Mouse (Mus musculus): ENCODE results near the gene Srpr. TPM values are rescaled to one million over a fixed set of nuclear protein-coding genes. Genes with fewer than 3 reads are reported as not detected.

Srpr gene
- polyA plus RNA-seq, 1 experiment from 2014 or later = 100 TPM

DNA sequence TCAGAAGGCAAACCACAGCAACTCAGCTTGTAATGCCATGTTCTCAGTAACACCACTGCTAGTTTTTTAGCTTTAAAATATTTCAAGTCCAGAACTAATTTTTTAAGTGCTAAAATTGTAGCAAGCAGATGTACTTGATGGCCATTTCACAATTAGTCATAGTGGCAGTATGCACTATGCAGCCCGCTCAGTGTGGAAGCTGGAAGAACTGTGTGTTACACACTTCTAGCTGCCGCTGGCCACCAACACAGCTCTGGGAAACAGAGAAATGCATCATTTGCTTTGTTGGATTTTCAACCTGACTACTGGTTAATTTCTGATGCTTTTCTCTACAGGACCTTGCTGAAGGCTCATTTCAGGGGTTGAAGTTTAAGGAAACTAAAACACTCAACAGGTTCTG lies 47.4 kb downstream of the Srpr start:
- TF ChIP-seq CTCF (IDR thresholded peaks at IDR 0.05) = no peak
- CTCF ChIA-PET = interaction anchor here (2.0 kb wide), 1 partner anchor 10 kb away, joined by 6 read pairs; no protein-coding TSS in a partner anchor

DNA sequence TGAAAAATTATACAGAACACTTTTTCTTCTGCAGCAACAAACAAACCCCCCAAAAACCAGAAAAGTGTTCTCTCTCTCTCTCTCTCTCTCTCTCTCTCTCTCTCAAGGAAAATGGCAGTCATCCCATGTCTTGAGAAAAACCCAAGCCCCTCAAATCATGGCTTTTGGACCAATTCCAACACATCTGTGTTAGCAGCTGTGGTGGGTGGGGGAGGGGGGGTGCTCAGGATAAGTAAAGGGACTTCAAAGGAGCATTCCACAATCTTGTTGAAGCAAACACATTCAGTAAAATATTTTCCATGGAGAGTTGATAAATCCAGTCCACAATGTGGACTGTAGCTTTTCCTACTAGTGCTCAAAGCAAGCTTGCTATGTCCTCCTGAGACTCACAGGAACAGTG lies 49.5 kb downstream of the Srpr start:
- POLR2A ChIA-PET = interaction anchor here (0.7 to 1.0 kb wide), 2 partner anchors 12 to 126 kb away, joined by 3 read pairs; no protein-coding TSS in a partner anchor
- in situ Hi-C loops (cut with MboI; ENCODE audit: low pct_unique_long_range_greater_than_20kb) = no loop called here

More for the DNA sequence above, 47.4 kb downstream of the Srpr start:
- no peak for DNase-seq (ENCODE audit: low read depth, low spot score)
- ATAC-seq = no peak
- in situ Hi-C loops (cut with MboI; ENCODE audit: low pct_unique_long_range_greater_than_20kb) = no loop called here
- POLR2A ChIA-PET = no interaction called here
- no peaks in the 10 kb centered on the region for H3K27me3 ChIP-seq

DNA sequence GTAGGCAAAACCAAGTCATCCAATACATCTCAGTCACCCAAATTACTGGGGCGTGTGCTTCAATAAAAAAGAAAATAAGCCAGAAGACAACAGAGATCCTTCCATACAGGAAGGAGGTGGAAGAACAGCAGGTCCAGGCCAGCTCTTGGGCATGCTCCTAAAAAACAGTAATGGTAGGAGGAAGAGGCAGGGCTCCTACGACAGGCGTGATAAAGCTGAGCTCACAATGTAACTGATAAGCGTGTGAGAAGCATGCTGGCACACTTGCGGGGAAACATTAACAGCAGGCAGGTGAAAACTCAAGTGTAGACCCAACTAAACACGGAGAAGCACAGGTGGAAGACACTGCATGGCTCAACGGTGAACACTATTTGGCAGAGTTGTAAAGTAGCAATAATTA lies 57.4 kb downstream of the Srpr start:
- TF ChIP-seq CTCF (IDR thresholded peaks at IDR 0.05) = no peak

More for the DNA sequence above, 49.5 kb downstream of the Srpr start:
- DNase-seq (ENCODE audit: low read depth, low spot score) = no peak
- no peaks in the 10 kb centered on the region for H3K27me3 ChIP-seq
- CTCF ChIA-PET = interaction anchor here (2.4 kb wide), 1 partner anchor 20 kb away, joined by 6 read pairs; no protein-coding TSS in a partner anchor
- no peak for TF ChIP-seq CTCF (IDR thresholded peaks at IDR 0.05)
- ATAC-seq = no peak

DNA sequence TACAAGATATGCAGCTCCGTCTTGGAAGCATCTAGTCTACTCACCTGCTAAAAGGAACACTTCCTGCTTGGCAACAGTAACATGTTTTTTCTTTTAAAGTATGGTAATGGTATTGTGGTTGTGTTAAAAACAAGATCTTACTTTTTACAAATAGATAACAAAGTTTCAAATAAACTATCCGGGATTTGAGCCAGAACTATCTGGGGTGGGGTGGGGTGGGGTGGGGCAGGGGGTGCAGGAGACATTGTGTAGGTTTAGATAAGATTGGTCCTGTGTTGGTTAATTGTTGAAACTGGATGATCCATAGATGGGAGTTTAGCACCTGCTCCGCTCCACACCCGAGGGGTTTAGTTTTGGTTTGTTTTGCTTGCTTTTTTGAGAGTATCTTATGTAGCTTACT lies 62.4 kb downstream of the Srpr start:
- in situ Hi-C loops (cut with MboI; ENCODE audit: low pct_unique_long_range_greater_than_20kb) = loop anchor here (25.0 kb wide), 1 partner anchor 1500 kb away; the partner anchor contains the start of gene Stt3a
- ChIA-PET POLR2A (interaction anchor here (0.6 kb wide), 1 partner anchor 26 kb away, joined by 7 read pairs; no protein-coding TSS in a partner anchor), CTCF (no interaction called here)
- H3K27me3 ChIP-seq = no peaks in the 10 kb centered on the region
- no peak for TF ChIP-seq CTCF (IDR thresholded peaks at IDR 0.05)
- DNase-seq (ENCODE audit: low read depth, low spot score) (no peak), ATAC-seq (no peak)

More for the DNA sequence above, 57.4 kb downstream of the Srpr start:
- H3K27me3 ChIP-seq = no peaks in the 10 kb centered on the region
- no peak for DNase-seq (ENCODE audit: low read depth, low spot score)
- ATAC-seq = no peak
- ChIA-PET CTCF (no interaction called here), POLR2A (no interaction called here)
- in situ Hi-C loops (cut with MboI; ENCODE audit: low pct_unique_long_range_greater_than_20kb) = loop anchor here (25.0 kb wide), 1 partner anchor 1505 kb away; the partner anchor contains the start of gene Stt3a

DNA sequence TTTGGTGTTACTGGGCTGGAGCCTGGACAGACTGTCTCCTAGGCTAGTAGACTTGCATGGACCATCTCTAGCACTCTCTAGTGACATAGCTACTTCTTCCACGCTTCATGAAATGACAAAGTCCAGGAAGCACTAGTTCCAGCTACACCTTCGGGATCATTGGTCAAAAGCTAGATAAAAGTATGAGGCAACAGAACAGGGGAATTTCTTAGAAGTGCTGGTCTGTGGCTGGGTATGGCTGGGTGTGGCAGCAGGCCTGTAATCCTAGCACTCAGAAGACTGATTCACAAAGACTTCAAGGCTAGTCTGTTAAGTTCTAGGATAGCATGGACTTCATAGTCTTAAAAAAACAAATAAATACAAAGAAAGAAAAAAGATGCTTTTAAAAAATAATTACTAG lies 63.5 kb downstream of the Srpr start:
- DNase-seq (ENCODE audit: low read depth, low spot score) = no peak
- no peak for TF ChIP-seq CTCF (IDR thresholded peaks at IDR 0.05)
- ChIA-PET POLR2A (interaction anchor here (0.6 kb wide), 1 partner anchor 152 kb away, joined by 3 read pairs; no protein-coding TSS in a partner anchor), CTCF (no interaction called here)
- no peaks in the 10 kb centered on the region for H3K27me3 ChIP-seq
- in situ Hi-C loops (cut with MboI; ENCODE audit: low pct_unique_long_range_greater_than_20kb) = loop anchor here (25.0 kb wide), 1 partner anchor 1499 kb away; the partner anchor contains the start of gene Stt3a
- ATAC-seq = no peak

DNA sequence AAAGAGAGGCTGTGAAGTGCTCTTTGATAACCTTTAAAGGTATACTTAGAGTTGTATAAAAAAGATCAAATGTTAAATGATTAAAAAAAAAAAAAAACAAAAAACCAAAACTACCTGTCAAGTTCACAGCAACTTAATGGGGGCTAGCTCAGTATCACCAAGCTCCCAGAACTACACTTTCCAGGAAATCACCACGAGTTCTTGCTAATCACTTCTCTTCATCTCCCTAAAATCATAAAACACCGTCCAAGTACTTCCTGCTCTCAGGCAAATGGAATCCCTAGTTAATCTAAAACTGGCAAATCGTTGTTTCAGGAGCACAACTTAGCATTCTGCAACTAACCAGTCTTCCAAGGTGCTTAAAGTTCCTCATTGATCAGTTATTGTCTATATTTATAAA lies 64.5 kb downstream of the Srpr start:
- ATAC-seq = no peak
- no peak for DNase-seq (ENCODE audit: low read depth, low spot score)
- ChIA-PET CTCF (interaction anchor here (0.9 to 1.3 kb wide), 2 partner anchors 16 to 65 kb away, joined by 3 read pairs; partner anchors contain the start of genes Srpr and Tirap), POLR2A (interaction anchor here (0.8 kb wide), 1 partner anchor 54 kb away, joined by 3 read pairs; the partner anchor contains the start of gene Foxred1)
- H3K27me3 ChIP-seq = no peaks in the 10 kb centered on the region
- no peak for TF ChIP-seq CTCF (IDR thresholded peaks at IDR 0.05)
- in situ Hi-C loops (cut with MboI; ENCODE audit: low pct_unique_long_range_greater_than_20kb) = loop anchor here (25.0 kb wide), 1 partner anchor 1498 kb away; the partner anchor contains the start of gene Stt3a

DNA sequence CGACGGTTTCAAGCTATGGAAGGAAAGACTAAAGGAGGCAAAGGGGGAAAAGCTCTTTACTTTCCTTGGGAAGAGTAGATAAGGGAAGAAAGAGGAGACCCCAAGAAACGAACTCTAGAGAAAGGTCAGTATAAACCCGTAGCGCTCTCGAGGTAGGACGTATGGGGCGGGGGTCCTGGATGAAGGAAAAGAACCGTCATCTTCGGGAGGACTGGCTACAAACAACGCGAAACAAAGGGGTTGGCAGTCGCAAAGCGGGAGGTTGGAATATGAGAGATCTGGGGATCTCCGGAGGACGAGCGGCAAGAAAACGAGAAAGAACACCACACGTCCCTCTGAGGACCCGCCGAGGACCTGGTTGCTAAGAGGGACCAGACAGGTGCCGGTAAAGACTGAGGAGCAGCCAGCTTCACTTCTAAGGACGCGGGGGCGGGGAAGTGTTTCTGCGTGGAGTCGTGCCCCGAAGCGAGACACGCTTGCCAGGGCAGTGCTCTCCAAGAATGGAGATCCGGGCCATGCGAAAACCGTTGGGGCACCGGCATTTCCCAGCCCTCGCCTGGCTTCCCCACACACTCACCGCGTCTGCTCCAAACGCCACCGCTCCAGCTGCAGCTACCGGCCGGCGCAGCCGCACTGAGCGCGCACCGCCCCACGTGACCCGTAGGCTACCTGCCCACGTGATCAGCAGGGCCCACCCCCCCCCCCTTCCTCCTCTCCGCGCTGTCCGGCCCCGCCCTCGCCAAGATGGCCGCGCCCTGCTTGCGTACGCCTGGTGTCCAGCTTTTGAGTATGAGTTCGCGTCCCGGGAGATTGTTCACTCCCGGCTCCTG lies 67.4 kb downstream of the Srpr start, which contains the start of the genes Fam118b and Rpusd4:
TSS of gene Fam118b (minus strand) at position 660 of the 830 bp plus-strand sequence.
TSS of gene Rpusd4 (plus strand) at position 720 of the 830 bp plus-strand sequence.
- in situ Hi-C loops (cut with MboI; ENCODE audit: low pct_unique_long_range_greater_than_20kb) = loop anchor here (25.0 kb wide), 1 partner anchor 1495 kb away; the partner anchor contains the start of gene Stt3a
- POLR2A ChIA-PET = interaction anchor here (1.1 kb wide), 1 partner anchor 10 kb away, joined by 3 read pairs; no protein-coding TSS in a partner anchor
- ATAC-seq = peak; percentile 82

DNA sequence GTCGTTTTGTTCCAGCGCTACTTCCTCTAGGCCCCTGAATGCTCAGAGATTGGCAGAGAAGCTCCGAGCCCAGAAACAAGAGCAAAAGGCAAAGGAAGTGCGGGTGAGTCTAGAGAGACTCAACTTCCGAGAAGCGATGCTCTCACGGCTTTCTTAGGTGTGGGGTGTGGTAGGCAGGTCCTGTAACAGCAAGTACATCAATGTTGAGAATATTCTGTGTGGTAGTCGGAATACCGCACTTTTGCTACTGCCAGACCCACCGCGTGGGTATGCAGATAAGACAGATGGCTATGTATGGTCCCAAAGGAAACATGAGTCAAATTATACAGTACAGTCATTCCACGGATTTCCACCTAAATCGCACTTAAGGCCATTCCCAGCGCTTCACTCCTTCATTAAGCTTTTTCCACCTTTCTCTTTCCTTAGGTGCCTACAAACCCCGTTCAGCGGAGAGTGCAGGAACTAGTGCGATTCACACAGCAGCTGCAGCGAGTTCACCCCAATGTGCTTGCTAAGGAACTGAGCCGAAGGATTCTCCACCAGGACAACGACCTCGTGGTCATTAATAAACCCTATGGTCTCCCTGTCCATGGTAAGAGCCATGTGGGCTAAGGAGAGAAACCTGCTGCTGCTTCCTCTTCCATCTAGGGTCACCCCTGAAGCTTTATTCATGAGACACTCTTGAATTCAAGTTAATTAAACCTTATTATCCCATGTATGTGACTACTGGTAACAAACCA lies 68.2 kb downstream of the Srpr start:
- POLR2A ChIA-PET = interaction anchor here (1.1 kb wide), 1 partner anchor 9 kb away, joined by 3 read pairs; no protein-coding TSS in a partner anchor
- CTCF ChIA-PET = no interaction called here
- ATAC-seq (peak; percentile 17), DNase-seq (ENCODE audit: low read depth, low spot score) (no peak)
- in situ Hi-C loops (cut with MboI; ENCODE audit: low pct_unique_long_range_greater_than_20kb) = loop anchor here (25.0 kb wide), 1 partner anchor 1494 kb away; the partner anchor contains the start of gene Stt3a
- no peak for TF ChIP-seq CTCF (IDR thresholded peaks at IDR 0.05)
- no peaks in the 10 kb centered on the region for H3K27me3 ChIP-seq

More for the DNA sequence above, 67.4 kb downstream of the Srpr start, which contains the start of the genes Fam118b and Rpusd4:
- no peaks in the 10 kb centered on the region for H3K27me3 ChIP-seq
- TF ChIP-seq CTCF (IDR thresholded peaks at IDR 0.05) = no peak
- CTCF ChIA-PET = interaction anchor here (0.8 kb wide), 1 partner anchor 13 kb away, joined by 3 read pairs; no protein-coding TSS in a partner anchor
- no peak for DNase-seq (ENCODE audit: low read depth, low spot score)

DNA sequence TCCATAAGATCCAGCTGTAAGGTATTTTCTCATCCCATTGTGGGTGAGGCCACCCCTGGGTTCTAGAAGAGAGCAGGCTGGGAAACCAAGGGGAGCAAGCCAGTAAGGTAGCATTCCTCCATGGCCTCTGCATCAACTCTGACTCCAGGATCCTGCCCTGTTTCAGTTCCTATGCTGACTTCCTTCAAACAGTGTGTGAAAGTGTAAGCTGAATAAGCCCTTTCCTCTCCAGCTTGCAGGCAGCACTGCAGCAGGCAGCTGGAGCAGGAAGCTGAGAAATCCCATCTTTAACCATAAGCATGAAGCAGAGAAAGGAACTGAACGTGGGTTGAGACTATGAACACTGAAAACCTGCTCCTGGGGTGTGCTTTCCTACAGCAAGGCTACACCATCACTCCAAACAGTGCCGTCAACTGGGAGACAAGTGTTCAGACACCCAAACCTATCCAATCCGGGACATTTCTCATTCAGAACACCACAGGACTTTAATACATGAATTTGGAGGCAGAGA lies 77.9 kb downstream of the Srpr start:
- CTCF ChIA-PET = interaction anchor here (1.0 to 1.2 kb wide), 3 partner anchors 245 to 261 kb away, joined by 3 to 4 read pairs (median 3); no protein-coding TSS in a partner anchor
- ATAC-seq = no peak
- no peak for TF ChIP-seq CTCF (IDR thresholded peaks at IDR 0.05)
- POLR2A ChIA-PET = interaction anchor here (1.0 kb wide), 1 partner anchor 10 kb away, joined by 3 read pairs; no protein-coding TSS in a partner anchor
- in situ Hi-C loops (cut with MboI; ENCODE audit: low pct_unique_long_range_greater_than_20kb) = no loop called here
- DNase-seq (ENCODE audit: low read depth, low spot score) = no peak
- no peaks in the 10 kb centered on the region for H3K27me3 ChIP-seq
